Mouse (Mus musculus) embryonic fibroblast, embryonic 13.5 days (primary cell): ENCODE measurements around the gene Cox16.

ENCODE experiments used
- CTCF ChIP-seq: IDR thresholded peaks from 2 replicates; pipeline ENCODE4 v1.5.1; 2011; ENCODE audit warnings: mild to moderate bottlenecking, control low read depth, low read length, moderate library complexity, borderline replicate concordance; ENCODE audit not compliant: insufficient read depth
- POLR2A ChIP-seq: IDR thresholded peaks from 2 replicates; pipeline ENCODE4 v1.6.1; 2011; ENCODE audit warnings: low read depth, mild to moderate bottlenecking, control low read depth, low read length, moderate library complexity

- TF ChIP-seq CTCF = no peak
- no peak for TF ChIP-seq POLR2A
Measured at GRCm38 (mm10) chr12:81490491-81490890, 5.6 kb upstream of the Cox16 start.
